Mouse (Mus musculus): ENCODE results near the gene Psmb7. TPM values are rescaled to one million over a fixed set of nuclear protein-coding genes. Genes with fewer than 3 reads are reported as not detected.
A peak's percentile ranks its signal among the peaks of the same experiment; 100 is the strongest.

Gene Psmb7
- polyA plus RNA-seq (2015; fragmentation: Nextera tagmentation; extraction: Ambion mirVana): 310 and 330 TPM in 2 replicates

DNA sequence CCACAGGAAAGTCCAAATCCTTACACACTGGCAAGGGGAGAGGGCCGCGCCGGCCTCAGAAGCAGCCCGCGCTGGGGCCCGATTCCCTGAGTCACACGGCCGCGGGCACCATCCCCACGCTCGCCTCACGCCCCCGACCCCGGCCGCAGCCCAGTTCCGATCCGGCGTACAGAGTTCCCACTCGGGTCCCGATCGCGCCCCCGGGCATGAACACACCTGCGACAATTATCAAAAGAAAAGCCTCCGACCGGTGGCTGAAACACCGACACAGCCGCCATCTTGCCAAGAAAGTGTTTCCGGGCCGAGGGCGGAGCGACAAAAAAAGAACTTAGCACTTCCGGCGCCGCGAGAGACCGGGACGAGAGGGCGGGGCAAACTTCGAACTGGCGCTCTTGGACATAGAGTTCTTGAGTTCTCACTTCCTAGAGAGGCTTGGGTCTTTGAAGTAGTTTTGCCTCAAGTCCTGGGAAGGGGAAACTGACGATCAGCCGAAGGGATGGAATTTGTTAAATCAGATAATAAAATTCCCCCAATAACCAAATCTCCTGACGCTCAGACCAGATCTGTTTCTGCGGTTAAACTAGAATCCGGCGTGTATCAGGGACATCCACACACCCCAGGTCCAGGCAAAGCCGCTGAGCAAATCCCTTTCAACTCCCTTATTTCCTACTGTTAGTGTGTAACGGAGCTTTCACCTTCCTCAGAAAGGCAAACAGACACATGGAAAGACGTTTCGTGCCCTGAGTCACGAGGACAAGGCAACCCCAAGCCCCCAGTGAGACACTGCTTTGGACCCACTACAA lies at the start of gene Psmb7:
TSS of gene Psmb7 (minus strand) at position 463 of the 803 bp plus-strand sequence.
- Histone ChIP-seq H3K4me1 (replicated peaks) (peaks cover 29% of the 10 kb centered on the region), H3K36me3 (peaks cover 29% of the 10 kb centered on the region), H3K4me3 (replicated peaks) (peak within 1 kb of the TSS; percentile 91), H3K9ac (replicated peaks) (peak within 1 kb of the TSS; percentile 90), H3K27ac (peak within 1 kb of the TSS; percentile 62), H3K4me2 (replicated peaks) (peak within 1 kb of the TSS; percentile 96), H3K27me3 (no peaks in the 10 kb centered on the region), H3K9me3 (no peaks in the 10 kb centered on the region; the same call in 1 of the 2 replicates)
- 2% methylated on average over 52 of the region's 52 CpGs for WGBS
- peak; percentile 78 for ATAC-seq

GRCm38 (mm10) chr2:38691542-38691941 lies 47.7 kb upstream of the Psmb7 start:
- no peak overlapping the region for H3K9ac ChIP-seq (replicated peaks)
- no peak overlapping the region for H3K4me2 ChIP-seq (replicated peaks)
- H3K27me3 ChIP-seq: peaks cover 47% of the 10 kb centered on the region
- 25% methylated on average over 8 of the region's 8 CpGs for WGBS
- peaks cover 43% of the 10 kb centered on the region for H3K4me1 ChIP-seq (replicated peaks)
- H3K4me3 ChIP-seq (replicated peaks): no peak overlapping the region
- H3K9me3 ChIP-seq: no peaks in the 10 kb centered on the region
- no peak overlapping the region for H3K27ac ChIP-seq
- H3K36me3 ChIP-seq: no peaks in the 10 kb centered on the region
- ATAC-seq: no peak

DNA sequence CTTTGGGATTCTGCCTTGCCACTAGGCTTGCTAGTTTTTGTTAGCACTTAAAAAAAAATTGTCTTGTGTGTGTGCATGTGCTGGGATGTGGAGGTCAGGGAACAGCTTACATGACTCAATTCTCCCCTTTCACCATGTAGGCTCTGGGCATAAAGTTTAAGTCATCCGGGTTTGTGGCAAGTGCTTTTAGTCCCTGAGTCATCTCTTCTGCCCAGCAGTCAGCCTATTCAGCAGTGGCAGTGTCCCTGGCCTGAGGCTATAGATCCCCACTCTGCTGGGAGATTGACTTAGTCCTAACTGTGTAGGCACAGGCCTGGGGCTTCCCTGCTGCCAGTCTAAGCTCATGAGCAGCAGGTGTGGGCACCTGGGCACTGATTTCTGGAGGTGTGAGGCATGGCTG lies 46.0 kb upstream of the Psmb7 start:
- no peak overlapping the region for H3K4me2 ChIP-seq (replicated peaks)
- no peaks in the 10 kb centered on the region for H3K9me3 ChIP-seq
- no peak overlapping the region for H3K9ac ChIP-seq (replicated peaks)
- H3K27ac ChIP-seq: peak overlapping the region; percentile 57; the same call in 1 of the 2 replicates
- no peak overlapping the region for H3K4me3 ChIP-seq (replicated peaks)
- peaks cover 33% of the 10 kb centered on the region for H3K4me1 ChIP-seq (replicated peaks)
- H3K27me3 ChIP-seq: peaks cover 47% of the 10 kb centered on the region
- no peak for ATAC-seq
- H3K36me3 ChIP-seq: no peaks in the 10 kb centered on the region
- WGBS: 43% methylated on average over 1 of the region's 1 CpGs

DNA sequence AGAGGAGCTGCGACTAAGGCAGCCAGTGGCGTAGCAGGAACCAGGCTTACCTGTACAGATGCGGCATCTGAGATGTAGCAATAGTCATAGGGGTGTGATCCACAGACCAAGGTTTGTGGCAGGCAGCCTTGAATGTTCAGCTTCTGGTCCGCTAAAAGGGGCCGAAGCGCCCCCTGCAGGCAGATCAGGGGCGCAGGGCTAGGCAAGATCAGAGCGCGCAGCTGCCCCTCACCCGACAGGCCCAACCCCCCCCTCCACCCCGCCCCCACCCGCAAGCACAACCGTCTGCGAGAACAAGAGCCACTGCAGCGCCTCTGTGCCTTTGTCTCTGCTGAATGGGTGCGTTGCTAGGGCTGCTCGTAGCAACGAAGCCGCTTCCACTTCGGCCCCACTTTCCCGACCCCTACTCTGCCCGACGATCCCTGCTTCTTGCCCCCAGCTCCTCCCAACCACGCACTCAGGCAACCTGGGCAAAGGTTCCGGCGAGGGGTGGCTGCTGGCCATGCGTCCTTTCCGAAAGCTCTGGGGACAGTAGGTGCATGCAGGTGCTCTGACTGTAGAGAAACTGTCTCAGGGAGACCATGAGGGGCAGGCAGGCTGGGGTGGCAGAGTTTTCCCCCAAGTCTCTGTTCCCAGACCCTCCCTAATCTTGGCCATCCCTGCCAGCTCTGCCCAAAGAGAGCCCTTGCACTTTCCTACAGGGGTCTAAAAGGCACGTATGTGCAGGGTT lies 45.1 kb upstream of the Psmb7 start:
- peak overlapping the region; percentile 31 for H3K4me3 ChIP-seq (replicated peaks)
- H3K27me3 ChIP-seq: peaks cover 42% of the 10 kb centered on the region
- 3% methylated on average over 29 of the region's 29 CpGs for WGBS

DNA sequence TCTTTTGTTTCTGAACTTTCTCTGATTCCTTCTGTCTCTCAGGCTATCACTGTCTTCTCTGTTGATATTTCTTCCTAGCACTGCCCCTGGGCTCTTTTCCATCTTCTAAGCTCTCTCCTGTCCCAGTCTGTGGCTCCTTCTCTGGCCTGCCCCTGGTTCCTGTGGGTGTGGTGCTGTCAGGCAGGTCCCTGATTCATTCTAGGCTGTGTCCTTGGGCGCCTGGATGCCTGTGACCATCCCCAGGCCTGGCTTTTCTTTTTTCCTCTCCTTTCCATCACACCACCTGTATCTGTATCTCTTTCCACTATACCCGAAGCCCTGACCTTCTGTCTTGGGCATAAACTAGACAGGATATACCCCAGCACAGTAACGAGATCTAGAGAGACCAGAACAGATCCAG lies 41.9 kb upstream of the Psmb7 start:
- Histone ChIP-seq H3K9me3 (no peaks in the 10 kb centered on the region), H3K4me2 (replicated peaks) (no peak overlapping the region), H3K27me3 (peaks cover 13% of the 10 kb centered on the region), H3K36me3 (no peaks in the 10 kb centered on the region), H3K4me1 (replicated peaks) (peaks cover 33% of the 10 kb centered on the region), H3K4me3 (replicated peaks) (no peak overlapping the region), H3K27ac (no peak overlapping the region), H3K9ac (replicated peaks) (no peak overlapping the region)
- ATAC-seq: no peak
- WGBS: 82% methylated on average over 3 of the region's 3 CpGs

More for the DNA sequence above, 45.1 kb upstream of the Psmb7 start:
- Histone ChIP-seq H3K27ac (peak overlapping the region; percentile 57), H3K9ac (replicated peaks) (peak overlapping the region; percentile 53), H3K9me3 (no peaks in the 10 kb centered on the region), H3K4me1 (replicated peaks) (peaks cover 33% of the 10 kb centered on the region), H3K4me2 (replicated peaks) (peak overlapping the region; percentile 56), H3K36me3 (no peaks in the 10 kb centered on the region)
- ATAC-seq: peak; percentile 88

GRCm38 (mm10) chr2:38683083-38683482 lies 39.2 kb upstream of the Psmb7 start:
- Histone ChIP-seq H3K4me1 (replicated peaks) (peaks cover 9% of the 10 kb centered on the region), H3K27me3 (peaks cover 3% of the 10 kb centered on the region; the same call in 1 of the 2 replicates), H3K27ac (no peak overlapping the region), H3K36me3 (no peaks in the 10 kb centered on the region), H3K4me3 (replicated peaks) (no peak overlapping the region), H3K9ac (replicated peaks) (no peak overlapping the region), H3K4me2 (replicated peaks) (no peak overlapping the region), H3K9me3 (no peaks in the 10 kb centered on the region)
- no peak for ATAC-seq
- WGBS: 84% methylated on average over 5 of the region's 5 CpGs

- no peak overlapping the region for H3K9ac ChIP-seq (replicated peaks)
- H3K36me3 ChIP-seq: no peaks in the 10 kb centered on the region
- H3K4me1 ChIP-seq (replicated peaks): peaks cover 5% of the 10 kb centered on the region; the same call in 1 of the 2 replicates
- H3K4me3 ChIP-seq (replicated peaks): no peak overlapping the region
- 94% methylated on average over 5 of the region's 5 CpGs for WGBS
- H3K4me2 ChIP-seq (replicated peaks): no peak overlapping the region
- no peaks in the 10 kb centered on the region for H3K9me3 ChIP-seq
- H3K27ac ChIP-seq: no peak overlapping the region
- ATAC-seq: no peak
- H3K27me3 ChIP-seq: peaks cover 3% of the 10 kb centered on the region; the same call in 1 of the 2 replicates
These were observed 38.3 kb upstream of the Psmb7 start for GRCm38 (mm10) chr2:38682209-38682608.

GRCm38 (mm10) chr2:38678947-38679346 lies 35.1 kb upstream of the Psmb7 start:
- Histone ChIP-seq H3K4me3 (replicated peaks) (no peak overlapping the region), H3K27me3 (0 out of 2 replicates have a peak, but pooled peaks cover 3% of the 10 kb centered on the region)

DNA sequence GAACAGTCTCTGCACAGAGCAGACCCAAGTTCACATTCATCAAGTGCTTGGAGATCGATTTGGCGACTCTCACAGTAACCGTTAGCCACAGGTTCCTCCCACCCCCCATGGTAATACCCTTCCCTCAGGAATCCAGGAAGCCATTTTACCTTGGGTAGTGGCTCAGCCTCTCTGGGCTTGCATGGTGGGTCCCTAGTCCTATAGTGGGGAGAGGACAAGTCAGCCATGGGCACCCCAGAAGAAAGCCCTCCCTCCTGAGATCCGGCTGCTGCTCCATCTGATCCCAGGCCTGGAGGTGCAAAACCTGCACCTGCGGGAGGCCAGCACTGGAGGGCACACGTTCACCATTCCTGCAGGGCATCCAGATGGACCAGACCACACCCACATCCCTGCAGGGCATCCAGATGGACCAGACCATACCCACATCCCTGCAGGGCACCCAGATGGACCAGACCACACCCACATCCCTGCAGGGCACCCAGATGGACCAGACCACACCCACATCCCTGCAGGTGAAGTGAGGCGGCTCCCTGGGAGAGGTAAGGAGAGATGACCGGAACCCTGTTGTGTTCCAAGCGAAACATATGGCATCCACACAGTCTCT lies 31.6 kb upstream of the Psmb7 start:
- WGBS: 61% methylated on average over 9 of the region's 9 CpGs
- H3K9ac ChIP-seq (replicated peaks): no peak overlapping the region
- peak; percentile 67 for ATAC-seq
- H3K9me3 ChIP-seq: no peaks in the 10 kb centered on the region
- H3K4me2 ChIP-seq (replicated peaks): no peak overlapping the region
- no peaks in the 10 kb centered on the region for H3K36me3 ChIP-seq
- no peak overlapping the region for H3K27ac ChIP-seq
- H3K4me3 ChIP-seq (replicated peaks): no peak overlapping the region
- H3K27me3 ChIP-seq: peaks cover 3% of the 10 kb centered on the region; the same call in 1 of the 2 replicates
- H3K4me1 ChIP-seq (replicated peaks): no peaks in the 10 kb centered on the region

More at GRCm38 (mm10) chr2:38678947-38679346, 35.1 kb upstream of the Psmb7 start:
- no peaks in the 10 kb centered on the region for H3K4me1 ChIP-seq (replicated peaks)
- no peaks in the 10 kb centered on the region for H3K9me3 ChIP-seq
- H3K36me3 ChIP-seq: no peaks in the 10 kb centered on the region
- ATAC-seq: no peak
- no peak overlapping the region for H3K27ac ChIP-seq
- no peak overlapping the region for H3K4me2 ChIP-seq (replicated peaks)
- H3K9ac ChIP-seq (replicated peaks): no peak overlapping the region

DNA sequence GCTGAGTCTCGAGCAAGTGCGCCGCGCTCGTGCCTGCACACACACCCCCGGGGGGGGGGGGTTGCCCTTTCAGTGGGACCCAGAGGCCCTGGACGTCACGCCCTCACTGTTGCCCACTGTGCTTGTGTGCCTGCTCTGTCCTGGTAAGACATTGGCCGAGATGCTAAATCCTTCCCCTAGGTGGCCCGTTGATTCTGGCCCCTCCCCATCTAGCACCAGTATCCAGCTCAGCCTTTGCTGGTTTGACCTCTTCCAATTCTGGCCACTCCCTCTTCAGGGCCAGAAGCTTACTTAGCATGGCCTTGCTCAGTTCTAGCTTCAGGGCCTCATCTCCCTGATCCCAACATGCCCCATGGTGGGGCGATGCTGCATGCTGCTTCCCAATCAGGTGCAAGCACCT lies 28.6 kb upstream of the Psmb7 start:
- peaks cover 9% of the 10 kb centered on the region; the same call in 1 of the 2 replicates for H3K27me3 ChIP-seq
- H3K4me2 ChIP-seq (replicated peaks): no peak overlapping the region
- no peaks in the 10 kb centered on the region for H3K9me3 ChIP-seq
- peaks cover 4% of the 10 kb centered on the region; the same call in 1 of the 2 replicates for H3K4me1 ChIP-seq (replicated peaks)
- no peaks in the 10 kb centered on the region for H3K36me3 ChIP-seq
- no peak overlapping the region for H3K4me3 ChIP-seq (replicated peaks)
- 59% methylated on average over 11 of the region's 11 CpGs for WGBS
- no peak overlapping the region for H3K9ac ChIP-seq (replicated peaks)
- no peak overlapping the region for H3K27ac ChIP-seq
- ATAC-seq: no peak

GRCm38 (mm10) chr2:38668802-38669580 lies 25.1 kb upstream of the Psmb7 start:
- ATAC-seq: peak; percentile 66
- Histone ChIP-seq H3K27me3 (peaks cover 9% of the 10 kb centered on the region; the same call in 1 of the 2 replicates), H3K9ac (replicated peaks) (no peak overlapping the region), H3K9me3 (no peaks in the 10 kb centered on the region), H3K4me3 (replicated peaks) (no peak overlapping the region), H3K4me1 (replicated peaks) (peaks cover 4% of the 10 kb centered on the region; the same call in 1 of the 2 replicates), H3K27ac (no peak overlapping the region), H3K4me2 (replicated peaks) (peak overlapping the region; percentile 17), H3K36me3 (no peaks in the 10 kb centered on the region)
- WGBS: 11% methylated on average over 17 of the region's 17 CpGs
